Mouse (Mus musculus): Measurements from ENCODE around the gene Sec14l3.

- no peak for TF ChIP-seq POLR2A (IDR thresholded peaks at IDR 0.05; ENCODE audit: low read depth, low read length)
- no peak for TF ChIP-seq CTCF (IDR thresholded peaks at IDR 0.05; ENCODE audit: extremely low read depth, insufficient read length, insufficient replicate concordance, low read depth, low read length)
Measured at GRCm38 (mm10) chr11:4112861-4113260, 48.2 kb downstream of the Sec14l3 start.

Measured in small intestine, adult 2 months (tissue).